Mouse (Mus musculus) ES-E14 (cell line): ENCODE measurements around the gene Haghl.

ENCODE experiments used
- HCFC1 ChIP-seq: IDR thresholded peaks from 2 replicates; pipeline ENCODE4 v1.6.1; 2012; ENCODE audit warnings: low read length, inconsistent platforms, borderline replicate concordance; ENCODE audit not compliant: insufficient read depth
- ZC3H11A ChIP-seq: IDR thresholded peaks from 2 replicates; pipeline ENCODE4 v1.6.1; 2012; ENCODE audit warnings: low read depth, mild to moderate bottlenecking, inconsistent platforms, low read length, borderline replicate concordance
- ZNF384 ChIP-seq: IDR thresholded peaks from 2 replicates; pipeline ENCODE4 v1.6.1; 2012; ENCODE audit warnings: low read depth, low read length, inconsistent platforms

DNA sequence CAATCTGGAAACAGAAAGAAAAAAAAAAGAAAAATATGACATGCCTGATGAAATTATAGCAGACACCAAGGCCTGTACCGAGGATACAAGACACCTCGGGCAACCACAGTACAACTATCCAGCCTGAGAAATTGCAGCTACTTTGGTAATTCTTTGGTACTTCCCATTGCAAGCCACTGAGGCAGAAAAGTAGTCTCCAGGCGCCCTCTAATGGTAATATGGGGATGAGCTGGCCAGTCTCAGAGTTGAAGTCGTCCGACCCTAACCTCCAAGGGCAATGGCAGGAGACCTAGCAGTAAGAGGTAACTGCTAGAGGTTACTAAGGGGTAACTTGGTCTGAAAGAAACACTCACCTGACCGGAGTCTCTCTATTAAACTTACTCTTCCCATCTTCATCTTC lies 15.6 kb upstream of the Haghl start:
- TF ChIP-seq ZC3H11A (peak; percentile 97), HCFC1 (no peak), ZNF384 (no peak)
